Mouse (Mus musculus): ENCODE results near the gene Rps10. TPM values are rescaled to one million over a fixed set of nuclear protein-coding genes. Genes with fewer than 3 reads are reported as not detected.

Rps10 gene
- polyA plus RNA-seq, 1 experiment from 2014 or later, result 594 TPM

DNA sequence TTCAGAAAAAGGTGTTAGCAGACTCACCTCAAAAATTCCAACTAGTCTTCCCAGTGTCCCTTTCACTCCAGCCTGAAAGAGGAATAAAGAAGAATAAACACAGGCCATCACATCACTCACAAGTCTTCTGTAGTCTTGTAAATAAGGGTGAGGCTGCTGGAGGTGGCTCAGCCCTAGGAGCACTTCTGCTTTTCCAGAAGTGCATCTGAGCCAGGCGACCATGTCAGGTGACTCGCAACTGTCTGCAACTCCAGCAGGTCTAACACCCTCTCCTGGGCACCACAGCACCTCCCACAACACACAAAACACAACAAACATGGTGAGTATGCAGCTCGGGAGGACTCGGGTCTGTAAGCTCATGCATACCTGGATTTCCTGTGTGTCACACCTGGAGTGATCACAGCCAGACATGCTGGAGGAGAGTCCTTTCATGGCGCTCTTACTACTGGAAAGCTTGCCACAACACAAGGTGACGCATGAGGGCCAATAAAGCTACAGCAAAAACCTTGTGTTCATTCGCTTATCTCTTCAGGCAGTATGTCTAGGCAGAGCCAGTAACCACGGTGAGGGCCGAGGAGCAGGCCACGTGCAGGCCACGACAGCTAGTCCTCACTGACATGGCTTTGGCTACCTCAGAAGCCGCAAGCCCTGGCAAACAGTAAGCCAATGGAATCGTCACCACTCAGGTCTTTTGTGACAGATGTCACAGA lies 53.1 kb downstream of the Rps10 start:
- Histone ChIP-seq H3K4me2 (no peak overlapping the region), H3K27me3 (no peaks in the 10 kb centered on the region), H3K27ac (replicated peaks) (no peak overlapping the region), H3K4me3 (no peak overlapping the region), H3K4me1 (replicated peaks) (peaks cover 13% of the 10 kb centered on the region), H3K9me3 (no peaks in the 10 kb centered on the region), H3K9ac (no peak overlapping the region), H3K36me3 (peaks cover 88% of the 10 kb centered on the region)
- 91% methylated on average over 13 of the region's 13 CpGs for WGBS
- no peak for ATAC-seq (ENCODE audit: low read depth)

Other genes with a start within 250 kb of the Rps10 start
- gene Grm4, start 115.3 kb downstream of the Rps10 start, polyA plus RNA-seq (2015; fragmentation: Nextera tagmentation; extraction: Ambion mirVana), result 3.5 and 4.3 TPM in 2 replicates
- 121 and 127 TPM in 2 replicates for gene Hmga1, start 80.2 kb downstream of the Rps10 start, polyA plus RNA-seq (2015; fragmentation: Nextera tagmentation; extraction: Ambion mirVana)
- 41.3 and 46.0 TPM in 2 replicates for gene AI413582, start 70.9 kb downstream of the Rps10 start, polyA plus RNA-seq (2015; fragmentation: Nextera tagmentation; extraction: Ambion mirVana)
- gene Nudt3, start 13.2 kb downstream of the Rps10 start, polyA plus RNA-seq (2015; fragmentation: Nextera tagmentation; extraction: Ambion mirVana), result 238 and 300 TPM in 2 replicates
- gene RPS10-NUDT3, start 1.4 kb downstream of the Rps10 start, polyA plus RNA-seq (2015; fragmentation: Nextera tagmentation; extraction: Ambion mirVana), result not detected in 2 replicates
- gene Pacsin1, start 18.8 kb upstream of the Rps10 start, polyA plus RNA-seq (2015; fragmentation: Nextera tagmentation; extraction: Ambion mirVana), result 29.6 and 32.1 TPM in 2 replicates
- gene Spdef, start 92.3 kb upstream of the Rps10 start, polyA plus RNA-seq (2015; fragmentation: Nextera tagmentation; extraction: Ambion mirVana), result 0.56 and 0.68 TPM in 2 replicates
- gene D17Wsu92e, start 184.0 kb upstream of the Rps10 start, polyA plus RNA-seq (2015; fragmentation: Nextera tagmentation; extraction: Ambion mirVana), result 9.2 and 10.0 TPM in 2 replicates
- gene Snrpc, start 201.5 kb upstream of the Rps10 start, polyA plus RNA-seq (2015; fragmentation: Nextera tagmentation; extraction: Ambion mirVana), result 257 and 271 TPM in 2 replicates
- 5.1 and 6.0 TPM in 2 replicates for gene Uhrf1bp1, start 219.8 kb upstream of the Rps10 start, polyA plus RNA-seq (2015; fragmentation: Nextera tagmentation; extraction: Ambion mirVana)